Mouse (Mus musculus) megakaryocyte-erythroid progenitor cell, adult 5 weeks (primary cell): ENCODE measurements around the gene Arfgap2. TPM values are rescaled to one million over a fixed set of nuclear protein-coding genes. Genes with fewer than 3 reads are reported as not detected.

ENCODE experiments used
- polyA plus RNA-seq: library from polyadenylated mRNA; stranded (reverse); fragments of >175 nt; gene quantifications from 2 replicates; pipeline ENCODE4 v1.2.3, GENCODE M21; 2012

The Arfgap2 gene
- polyA plus RNA-seq: 41.2 and 43.3 TPM in 2 replicates

GRCm38 (mm10) chr2:91264711-91265681 lies at the start of gene Arfgap2:
Gene Arfgap2 (plus strand): TSS chr2:91264974.

DNA sequence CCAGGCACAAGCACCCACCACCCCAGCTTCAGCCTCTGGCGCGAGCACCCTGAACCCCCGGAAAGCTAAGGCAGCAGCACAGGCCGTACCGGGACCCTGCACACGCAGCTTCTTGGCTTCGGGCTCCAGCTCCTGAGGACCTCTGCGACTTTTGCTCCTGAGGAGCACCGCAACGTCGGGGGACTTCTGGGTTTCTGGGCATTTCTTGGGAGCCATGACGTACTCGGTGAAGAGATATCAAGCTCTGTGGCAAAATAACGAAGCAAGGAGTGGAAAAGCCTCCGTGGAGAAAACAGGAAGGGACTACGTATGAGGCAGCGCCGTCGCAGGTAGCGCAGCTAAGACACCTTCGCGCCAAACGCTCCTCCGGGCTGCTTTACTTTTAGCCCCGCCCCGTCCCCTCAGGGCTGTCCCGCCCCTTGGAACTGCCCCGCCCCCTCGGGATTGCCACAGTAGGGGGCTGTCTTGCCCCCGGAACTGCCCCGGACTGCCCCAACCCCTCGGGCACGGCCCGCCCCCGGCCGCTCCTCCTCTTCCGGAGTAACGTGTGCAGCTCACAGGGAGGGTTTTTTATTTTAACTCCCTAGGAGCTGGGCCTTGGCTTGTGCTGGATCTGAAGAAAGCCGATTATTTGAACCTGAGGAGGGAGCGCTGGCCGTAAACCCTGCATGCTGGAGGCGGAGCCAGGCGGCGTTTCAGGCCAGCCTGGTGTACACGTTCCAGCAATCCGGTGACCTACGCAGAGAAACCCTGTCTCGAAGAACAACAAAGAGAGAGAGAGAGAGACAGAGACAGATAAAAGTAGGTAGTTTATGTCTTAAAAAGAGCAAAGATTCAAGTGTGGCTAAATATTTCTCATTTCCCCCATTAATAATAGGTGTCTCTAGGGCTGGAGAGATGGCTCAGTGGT lies 27.9 kb upstream of the Arfgap2 start, which contains the start of gene Ddb2:
Gene Ddb2, minus strand, starts transcription at position 382 of the 910 bp plus-strand sequence.

DNA sequence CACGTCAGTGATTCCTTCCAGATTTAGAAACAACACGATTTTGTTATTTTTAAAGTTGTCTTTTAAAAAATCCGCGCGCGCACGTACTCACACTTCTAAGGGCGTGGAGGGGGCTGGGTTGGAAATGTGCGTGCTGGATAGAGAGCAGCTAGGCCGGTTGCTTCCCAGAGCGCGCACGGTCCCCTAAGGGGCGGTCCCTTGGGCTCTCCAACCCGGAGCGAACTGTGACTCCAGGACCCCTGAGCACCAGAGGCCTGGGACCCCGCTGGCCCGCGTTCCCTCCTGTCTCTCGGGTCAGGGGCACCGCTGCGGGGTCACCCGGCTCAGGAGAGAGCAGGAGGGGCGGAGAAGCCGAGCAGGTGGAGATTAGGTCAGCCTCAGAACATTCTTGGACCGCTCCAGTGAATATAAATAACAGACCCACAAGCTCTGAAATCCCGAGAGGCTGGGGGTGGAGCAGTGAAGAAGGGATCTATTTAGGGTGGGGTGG lies 9.1 kb upstream of the Arfgap2 start, which contains the start of gene Pacsin3:
Gene Pacsin3, plus strand, starts transcription at position 294 of the 490 bp plus-strand sequence.

Other genes starting within 250 kb of the Arfgap2 start
- gene Rapsn, start 229.4 kb upstream of the Arfgap2 start, polyA plus RNA-seq: 7.6 and 9.6 TPM in 2 replicates
- 156 and 164 TPM in 2 replicates for gene Psmc3, start 211.0 kb upstream of the Arfgap2 start, polyA plus RNA-seq
- 22.1 and 22.9 TPM in 2 replicates for gene Slc39a13, start 194.6 kb upstream of the Arfgap2 start, polyA plus RNA-seq
- gene Spi1, start 182.6 kb upstream of the Arfgap2 start, polyA plus RNA-seq: 314 and 409 TPM in 2 replicates
- gene Mybpc3, start 146.8 kb upstream of the Arfgap2 start, polyA plus RNA-seq: 0.21 and 0.42 TPM in 2 replicates
- gene Madd, start 81.1 kb upstream of the Arfgap2 start, polyA plus RNA-seq: 20.5 and 24.3 TPM in 2 replicates
- gene Nr1h3, start 62.1 kb upstream of the Arfgap2 start, polyA plus RNA-seq: 1.9 TPM in 2 replicates
- 4.7 and 4.9 TPM in 2 replicates for gene Acp2, start 62.1 kb upstream of the Arfgap2 start, polyA plus RNA-seq
- 0.94 and 1.8 TPM in 2 replicates for gene Ddb2, start 28.0 kb upstream of the Arfgap2 start, polyA plus RNA-seq
- 0.18 and 0.63 TPM in 2 replicates for gene Pacsin3, start 9.0 kb upstream of the Arfgap2 start, polyA plus RNA-seq
- 7.0 and 8.9 TPM in 2 replicates for gene 1110051M20Rik, start 179.7 kb downstream of the Arfgap2 start, polyA plus RNA-seq
- 2.2 and 2.5 TPM in 2 replicates for gene Lrp4, start 192.5 kb downstream of the Arfgap2 start, polyA plus RNA-seq